Mouse (Mus musculus) duodenum, adult 2 months (tissue): Measurements from ENCODE around the gene Tmem59l. TPM values are rescaled to one million over a fixed set of nuclear protein-coding genes. Genes with fewer than 3 reads are reported as not detected.

Experiments used
- polyA plus RNA-seq: library from polyadenylated mRNA; depleted of rRNA; stranded (reverse); fragments of >200 nt; gene quantifications from 2 replicates; pipeline ENCODE4 v1.2.3, GENCODE M21; 2012; ENCODE audit warnings: low replicate concordance; rRNA removed

The Tmem59l gene
- polyA plus RNA-seq: 2.5 TPM in 2 replicates

GRCm38 (mm10) chr8:70486941-70487520 is at the start of gene Tmem59l:
Tmem59l (minus strand) TSS chr8:70487358.

GRCm38 (mm10) chr8:70527512-70528181 is 40.5 kb upstream of the Tmem59l start, which contains the start of the genes Fkbp8 and Kxd1:
Fkbp8 (plus strand) TSS chr8:70527724.
Kxd1 (minus strand) TSS chr8:70527956.

GRCm38 (mm10) chr8:70510228-70510915 is 23.2 kb upstream of the Tmem59l start, which contains the start of gene Uba52:
Uba52 (minus strand) TSS chr8:70510801.

GRCm38 (mm10) chr8:70506328-70507026 is 19.3 kb upstream of the Tmem59l start, which contains the start of gene Rex1bd:
Rex1bd (minus strand) TSS chr8:70506752.

GRCm38 (mm10) chr8:70492664-70493640 is 5.8 kb upstream of the Tmem59l start, which contains the start of gene Crlf1:
Crlf1 (plus strand) TSS chr8:70493158.

GRCm38 (mm10) chr8:70476333-70477268 is 10.6 kb downstream of the Tmem59l start, which contains the start of gene Klhl26:
Klhl26 (minus strand) TSS chr8:70476968.

GRCm38 (mm10) chr8:70439055-70439847 is 47.9 kb downstream of the Tmem59l start, which contains the start of gene Crtc1:
Crtc1 (minus strand) TSS chr8:70439579.

Other genes starting within 250 kb of the Tmem59l start
- gene Homer3, start 204.5 kb downstream of the Tmem59l start, polyA plus RNA-seq: 6.9 and 10.9 TPM in 2 replicates
- 54.8 and 59.0 TPM in 2 replicates for gene Ddx49, start 184.9 kb downstream of the Tmem59l start, polyA plus RNA-seq
- gene Cope, start 184.8 kb downstream of the Tmem59l start, polyA plus RNA-seq: 554 and 704 TPM in 2 replicates
- gene Cers1, start 171.6 kb downstream of the Tmem59l start, polyA plus RNA-seq: 0.33 and 1.1 TPM in 2 replicates
- 0.98 and 0.99 TPM in 2 replicates for gene Gdf1, start 157.5 kb downstream of the Tmem59l start, polyA plus RNA-seq
- 32.7 and 38.5 TPM in 2 replicates for gene Upf1, start 134.1 kb downstream of the Tmem59l start, polyA plus RNA-seq
- gene Comp, start 113.8 kb downstream of the Tmem59l start, polyA plus RNA-seq: 0.12 and 0.51 TPM in 2 replicates
- 12.2 and 17.8 TPM in 2 replicates for gene Crtc1, start 47.8 kb downstream of the Tmem59l start, polyA plus RNA-seq
- gene Klhl26, start 10.4 kb downstream of the Tmem59l start, polyA plus RNA-seq: 22.5 and 31.2 TPM in 2 replicates
- 2.7 and 9.8 TPM in 2 replicates for gene Crlf1, start 5.8 kb upstream of the Tmem59l start, polyA plus RNA-seq
- gene Rex1bd, start 19.4 kb upstream of the Tmem59l start, polyA plus RNA-seq: 137 and 190 TPM in 2 replicates
- gene Uba52, start 23.4 kb upstream of the Tmem59l start, polyA plus RNA-seq: 1,130 and 1,246 TPM in 2 replicates
- 325 and 545 TPM in 2 replicates for gene Fkbp8, start 40.4 kb upstream of the Tmem59l start, polyA plus RNA-seq
- gene Kxd1, start 40.6 kb upstream of the Tmem59l start, polyA plus RNA-seq: 64.0 and 85.0 TPM in 2 replicates
- gene Ell, start 52.1 kb upstream of the Tmem59l start, polyA plus RNA-seq: 25.2 and 37.0 TPM in 2 replicates
- gene Isyna1, start 107.0 kb upstream of the Tmem59l start, polyA plus RNA-seq: 89.0 and 112 TPM in 2 replicates
- 192 and 205 TPM in 2 replicates for gene Ssbp4, start 121.5 kb upstream of the Tmem59l start, polyA plus RNA-seq
- gene Lrrc25, start 128.8 kb upstream of the Tmem59l start, polyA plus RNA-seq: 5.9 and 12.7 TPM in 2 replicates
- 7.2 and 7.6 TPM in 2 replicates for gene Gdf15, start 145.1 kb upstream of the Tmem59l start, polyA plus RNA-seq
- 53.9 and 98.0 TPM in 2 replicates for gene Pgpep1, start 173.0 kb upstream of the Tmem59l start, polyA plus RNA-seq
- gene Lsm4, start 185.9 kb upstream of the Tmem59l start, polyA plus RNA-seq: 82.4 and 136 TPM in 2 replicates
- gene Jund, start 211.6 kb upstream of the Tmem59l start, polyA plus RNA-seq: 654 and 1,953 TPM in 2 replicates
- 0.01 and 0.06 TPM in 2 replicates for gene Iqcn, start 216.1 kb upstream of the Tmem59l start, polyA plus RNA-seq
- gene Gm3336, start 231.2 kb upstream of the Tmem59l start, polyA plus RNA-seq: 39.9 and 50.2 TPM in 2 replicates
- 5.2 and 15.1 TPM in 2 replicates for gene Pde4c, start 236.4 kb upstream of the Tmem59l start, polyA plus RNA-seq